Mouse (Mus musculus) limb, embryonic 11.5 days (tissue): ENCODE measurements at regions not wholly inside any gene's neighbourhood (a gene's known extent, or its start where the extent isn't known, plus 50 kb on each side); places are given as distances from the start of the nearest gene placed in this dataset.
"Not testable (repeated sequence)": the region's sequence is repeated elsewhere in the genome, so short reads cannot be mapped to it uniquely, and the experiment has no call there.

Experiments
- ATAC-seq: fragments of 200-750 bp; cut with Nextera tagmentation; 2 replicates; pipeline ENCODE4 v1.8.0; 2017; ENCODE audit warnings: low read depth; ENCODE audit not compliant: insufficient number of reproducible peaks, low FRiP score, low TSS enrichment
- DNase-seq: peaks from one replicate; pipeline ENCODE4 v3.0.0-alpha.2; 2015; ENCODE audit warnings: low spot score
- H3K27ac ChIP-seq: fragments of 300-500 bp; sonication (generic); replicated peaks from 2 replicates; pipeline ENCODE4 v1.5.1; 2014; ENCODE audit warnings: low read depth, mild to moderate bottlenecking, low read length
- H3K27me3 ChIP-seq: fragments of 300-500 bp; sonication (generic); 2 replicates; pipeline ENCODE4 v1.6.1; 2014; ENCODE audit warnings: mild to moderate bottlenecking, low read length, mixed read lengths; ENCODE audit not compliant: control insufficient read depth, insufficient read depth
- H3K36me3 ChIP-seq: fragments of 300-500 bp; sonication (generic); 2 replicates; pipeline ENCODE4 v1.6.1; 2014; ENCODE audit warnings: mild to moderate bottlenecking, low read length, moderate library complexity, mixed read lengths; ENCODE audit not compliant: control insufficient read depth, insufficient read depth
- H3K4me1 ChIP-seq: fragments of 300-500 bp; sonication (generic); 2 replicates; pipeline ENCODE4 v1.6.1; 2014; ENCODE audit warnings: low read length, mixed read lengths; ENCODE audit not compliant: control insufficient read depth, insufficient read depth
- H3K4me2 ChIP-seq: fragments of 300-500 bp; sonication (generic); 2 replicates; pipeline ENCODE4 v1.6.1; 2014; ENCODE audit warnings: low read depth, mild to moderate bottlenecking, moderate library complexity; ENCODE audit not compliant: severe bottlenecking
- H3K4me3 ChIP-seq: fragments of 300-500 bp; sonication (generic); 2 replicates; pipeline ENCODE4 v1.5.1; 2014; ENCODE audit warnings: low read depth, low read length
- H3K9ac ChIP-seq: fragments of 300-500 bp; sonication (generic); 2 replicates; pipeline ENCODE4 v1.6.1; 2014; ENCODE audit warnings: mild to moderate bottlenecking, low read length
- H3K9me3 ChIP-seq: fragments of 300-500 bp; sonication (generic); 2 replicates; pipeline ENCODE4 v1.6.1; 2016; ENCODE audit warnings: low read length; ENCODE audit not compliant: control insufficient read depth
- WGBS: fragments of 180-500 bp; shearing (Covaris S2); extraction: QIAGEN DNeasy Blood & Tissue Kit; methylation state at CpG from one replicate; pipeline ENCODE4 v1.1.7; 2014; 5-methylcytosine and 5-hydroxymethylcytosine counted together

DNA sequence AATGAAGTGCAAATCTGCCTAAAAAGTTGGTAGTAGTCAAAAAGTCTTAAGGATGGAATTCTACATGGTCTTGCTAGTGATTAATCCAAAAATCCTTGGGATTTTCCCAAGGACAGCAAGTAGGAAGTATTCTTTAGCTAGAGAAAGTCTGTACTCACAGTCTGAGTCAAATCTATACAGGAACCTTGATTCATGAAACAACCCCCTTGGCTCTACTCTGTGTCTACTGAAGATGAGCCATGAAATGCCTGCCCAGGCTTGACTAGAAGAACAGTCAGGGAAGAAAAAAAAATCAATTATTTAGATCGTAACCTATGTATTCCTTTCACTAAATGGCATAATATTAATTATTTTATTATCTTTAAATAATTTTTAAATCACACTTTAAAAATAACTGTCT, 454.2 kb downstream of the Inhba start:
- Histone ChIP-seq H3K4me1 (no peaks in the 10 kb centered on the region), H3K36me3 (no peaks in the 10 kb centered on the region), H3K9ac (no peak overlapping the region), H3K27me3 (no peaks in the 10 kb centered on the region), H3K27ac (no peak overlapping the region), H3K9me3 (no peaks in the 10 kb centered on the region), H3K4me2 (no peak overlapping the region), H3K4me3 (no peak overlapping the region)
- ATAC-seq (no peak), DNase-seq (no peak)
- WGBS = 90% methylated on average over 1 of the region's 1 CpGs

DNA sequence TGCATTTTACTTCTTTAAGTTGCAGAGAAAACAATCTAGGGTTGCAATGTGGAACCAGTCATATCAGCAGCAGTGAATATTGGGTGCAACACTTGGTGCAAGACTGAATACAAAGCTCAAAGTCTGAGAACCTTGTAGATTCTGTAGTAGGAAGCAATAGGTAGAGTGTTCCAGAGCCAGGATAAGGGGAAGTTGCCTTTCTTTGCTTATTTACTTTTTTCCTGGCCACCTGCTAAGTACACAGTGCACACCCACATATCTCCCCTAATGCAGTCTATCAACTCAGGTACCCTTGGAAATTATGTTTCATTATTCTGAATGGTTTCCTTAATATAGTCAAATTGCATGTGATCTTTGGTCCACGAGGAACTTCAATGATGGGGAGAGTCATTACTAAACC, 464.9 kb downstream of the Inhba start:
- ATAC-seq (no peak), DNase-seq (no peak)
- no peaks in the 10 kb centered on the region for H3K36me3 ChIP-seq
- no peak overlapping the region for H3K27ac ChIP-seq
- H3K27me3 ChIP-seq = no peaks in the 10 kb centered on the region
- WGBS = 71% methylated on average over 1 of the region's 1 CpGs
- no peak overlapping the region for H3K4me2 ChIP-seq
- H3K4me1 ChIP-seq = no peaks in the 10 kb centered on the region
- H3K4me3 ChIP-seq = no peak overlapping the region
- no peak overlapping the region for H3K9ac ChIP-seq
- no peaks in the 10 kb centered on the region for H3K9me3 ChIP-seq

DNA sequence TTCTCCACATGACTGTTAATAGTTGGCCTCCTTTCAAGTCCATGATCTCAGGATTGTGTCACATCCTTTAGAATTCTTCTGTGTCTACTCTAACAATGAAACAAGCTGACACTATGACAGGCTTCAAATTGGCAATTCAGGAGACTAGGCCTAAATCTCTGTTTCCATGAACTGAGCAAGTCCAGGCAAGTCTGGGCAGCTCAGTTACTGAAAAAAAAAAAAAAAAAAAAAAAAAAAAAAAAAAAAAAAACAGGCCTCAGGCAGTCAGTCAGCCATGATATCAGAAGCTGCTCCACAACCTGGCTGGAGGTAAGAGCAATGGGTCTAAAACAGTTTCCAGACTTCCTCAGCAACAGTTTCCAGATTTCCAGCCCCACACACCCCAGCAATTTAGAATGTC, 475.6 kb downstream of the Inhba start:
- no peaks in the 10 kb centered on the region for H3K36me3 ChIP-seq
- no peaks in the 10 kb centered on the region for H3K9me3 ChIP-seq
- no peak overlapping the region for H3K4me2 ChIP-seq
- H3K27me3 ChIP-seq = no peaks in the 10 kb centered on the region
- no peaks in the 10 kb centered on the region for H3K4me1 ChIP-seq
- no peak for DNase-seq
- H3K9ac ChIP-seq = no peak overlapping the region
- no peak overlapping the region for H3K4me3 ChIP-seq
- no peak overlapping the region for H3K27ac ChIP-seq
- ATAC-seq = no peak

DNA sequence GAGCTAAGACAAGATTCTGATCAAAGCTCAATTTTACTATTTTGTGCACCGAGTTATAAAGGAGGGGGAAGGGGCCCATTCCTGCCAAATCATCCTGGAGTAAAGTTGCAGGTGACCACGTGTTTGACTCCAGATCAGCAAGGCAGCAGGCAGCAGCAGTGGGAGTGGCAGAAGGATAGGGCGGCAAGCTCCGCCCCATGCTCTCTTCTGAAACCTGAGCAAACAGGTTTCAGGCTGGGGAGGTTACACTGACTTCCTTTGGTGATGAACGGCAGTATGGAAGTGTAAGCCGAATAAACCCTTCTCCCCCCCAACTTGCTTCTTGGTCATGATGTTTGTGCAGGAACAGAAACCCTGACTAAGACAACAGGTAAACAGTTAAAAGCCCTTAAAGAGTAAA, 479.0 kb downstream of the Inhba start:
- not testable (repeated sequence) for H3K36me3 ChIP-seq, H3K4me2 ChIP-seq, ATAC-seq, H3K4me1 ChIP-seq, H3K27me3 ChIP-seq, H3K9me3 ChIP-seq, H3K4me3 ChIP-seq, H3K27ac ChIP-seq, H3K9ac ChIP-seq
- WGBS = 39% methylated on average over 6 of the region's 6 CpGs
- peak; percentile 22 for DNase-seq

DNA sequence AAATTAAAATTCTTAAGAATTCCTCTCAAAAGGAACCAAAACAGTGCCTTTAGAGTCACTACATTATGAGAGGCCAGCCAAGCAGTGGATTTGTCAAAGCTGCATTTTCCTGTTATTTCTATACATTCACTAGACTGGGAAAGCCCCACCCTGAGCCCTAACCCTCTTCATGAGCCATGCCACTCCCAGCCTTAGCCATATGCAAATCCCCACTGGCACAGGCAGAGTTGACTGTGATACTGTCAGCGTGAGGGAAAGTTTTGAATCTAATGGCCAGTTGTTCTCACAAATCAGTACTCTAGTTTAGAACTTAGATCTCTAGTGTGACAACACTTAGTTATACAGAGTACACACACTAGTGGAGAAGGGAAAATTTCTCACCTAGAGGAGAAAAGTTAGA, 486.4 kb downstream of the Inhba start:
- Histone ChIP-seq H3K4me3 (no peak overlapping the region), H3K9me3 (no peaks in the 10 kb centered on the region), H3K36me3 (no peaks in the 10 kb centered on the region), H3K4me2 (no peak overlapping the region), H3K9ac (no peak overlapping the region), H3K4me1 (no peaks in the 10 kb centered on the region), H3K27ac (no peak overlapping the region), H3K27me3 (no peaks in the 10 kb centered on the region)
- DNase-seq = no peak
- no peak for ATAC-seq
- WGBS = 65% methylated on average over 1 of the region's 1 CpGs

DNA sequence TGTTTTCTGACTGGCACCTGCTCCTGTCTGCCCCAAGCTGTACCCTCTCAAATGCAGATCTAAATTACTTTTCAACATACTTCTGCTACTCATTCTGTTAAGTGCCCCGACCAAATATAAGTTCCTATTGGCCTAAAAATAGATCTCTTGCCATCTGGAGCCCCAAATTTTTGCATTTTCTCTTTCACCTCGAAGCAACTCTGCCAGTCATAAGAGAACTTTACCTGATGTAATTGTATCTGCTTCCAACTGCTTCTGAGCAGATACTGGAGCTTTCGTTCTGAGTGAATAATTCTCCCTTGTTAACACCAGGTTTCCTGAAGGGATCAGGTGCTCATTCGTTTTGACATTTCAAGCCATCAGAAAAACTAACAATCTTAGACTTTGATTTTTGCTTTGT, 501.2 kb downstream of the Inhba start:
- Histone ChIP-seq H3K4me3 (no peak overlapping the region), H3K27me3 (no peaks in the 10 kb centered on the region), H3K9me3 (no peaks in the 10 kb centered on the region), H3K4me2 (no peak overlapping the region), H3K4me1 (no peaks in the 10 kb centered on the region), H3K36me3 (no peaks in the 10 kb centered on the region), H3K27ac (no peak overlapping the region), H3K9ac (no peak overlapping the region)
- ATAC-seq (no peak), DNase-seq (no peak)
- 72% methylated on average over 4 of the region's 4 CpGs for WGBS

DNA sequence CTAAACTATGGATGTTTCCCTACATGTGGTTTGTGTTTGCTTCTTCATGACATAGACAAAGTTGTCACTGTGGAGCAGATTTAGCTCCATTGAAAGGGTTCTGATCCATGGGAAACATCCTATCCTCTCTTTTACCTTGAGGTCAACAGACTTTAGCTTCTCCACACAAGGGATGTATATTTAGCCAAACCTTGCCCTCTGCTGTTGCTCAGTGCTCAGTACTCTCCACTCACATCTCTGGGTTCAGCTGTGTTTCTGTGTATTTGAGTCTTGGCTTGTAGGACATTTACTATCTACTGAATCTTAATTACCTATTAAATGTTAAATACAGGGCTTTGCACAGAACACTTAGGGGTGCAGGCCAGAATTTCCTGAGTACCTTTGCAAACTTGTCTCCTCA, 503.5 kb downstream of the Inhba start:
- no peak for ATAC-seq
- H3K4me1 ChIP-seq = no peaks in the 10 kb centered on the region
- H3K36me3 ChIP-seq = no peaks in the 10 kb centered on the region
- H3K4me2 ChIP-seq = no peak overlapping the region
- no peak overlapping the region for H3K27ac ChIP-seq
- no peaks in the 10 kb centered on the region for H3K27me3 ChIP-seq
- no peak overlapping the region for H3K4me3 ChIP-seq
- no peaks in the 10 kb centered on the region for H3K9me3 ChIP-seq
- H3K9ac ChIP-seq = no peak overlapping the region
- no peak for DNase-seq

DNA sequence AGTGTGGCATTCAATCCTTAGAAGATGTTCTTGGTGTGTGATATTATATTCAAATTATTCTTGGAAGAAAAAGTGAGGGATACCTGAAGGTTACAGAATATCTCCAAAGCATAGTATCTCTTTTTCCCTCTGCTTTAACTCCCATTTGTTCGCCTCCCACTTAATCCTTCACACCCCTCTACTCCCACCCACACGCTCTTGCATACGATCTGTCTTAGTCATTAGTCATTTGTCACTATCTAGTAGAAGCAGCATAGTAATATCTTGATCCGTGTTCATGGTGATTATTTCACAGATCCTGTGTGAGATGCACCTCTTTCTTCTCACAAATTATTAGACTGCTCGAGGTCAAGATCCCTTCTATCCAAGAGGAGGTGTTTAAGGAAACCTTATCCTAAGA, 517.4 kb downstream of the Inhba start:
- DNase-seq = no peak
- H3K27ac ChIP-seq = no peak overlapping the region
- H3K27me3 ChIP-seq = no peaks in the 10 kb centered on the region
- no peak overlapping the region for H3K4me2 ChIP-seq
- H3K4me3 ChIP-seq = no peak overlapping the region
- ATAC-seq = no peak
- 48% methylated on average over 5 of the region's 5 CpGs for WGBS
- no peaks in the 10 kb centered on the region for H3K4me1 ChIP-seq
- no peaks in the 10 kb centered on the region for H3K36me3 ChIP-seq
- no peak overlapping the region for H3K9ac ChIP-seq
- H3K9me3 ChIP-seq = no peaks in the 10 kb centered on the region

DNA sequence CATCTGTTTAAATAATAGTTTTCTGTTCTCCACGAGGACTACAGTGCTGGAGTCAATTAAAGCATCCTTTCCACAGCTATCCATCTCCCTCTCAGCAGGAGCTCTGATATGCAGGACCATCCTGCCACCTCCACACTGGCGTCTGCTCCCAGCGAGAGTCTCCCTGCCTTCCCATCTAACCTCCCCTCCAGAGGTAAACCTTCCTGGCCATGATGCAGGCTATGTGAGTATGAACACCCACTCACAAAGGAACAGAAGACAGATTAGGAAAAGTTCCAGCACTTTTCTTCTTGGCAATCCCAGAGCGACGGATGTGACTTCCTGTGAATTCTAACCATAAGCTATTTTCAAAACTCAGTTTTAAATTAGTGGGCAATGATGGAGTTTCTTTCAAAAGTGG, 532.1 kb downstream of the Inhba start:
- no peaks in the 10 kb centered on the region for H3K27me3 ChIP-seq
- no peak overlapping the region for H3K27ac ChIP-seq
- 49% methylated on average over 5 of the region's 5 CpGs for WGBS
- H3K36me3 ChIP-seq = no peaks in the 10 kb centered on the region
- no peaks in the 10 kb centered on the region for H3K9me3 ChIP-seq
- ATAC-seq = no peak
- no peak overlapping the region for H3K4me2 ChIP-seq
- no peak for DNase-seq
- no peaks in the 10 kb centered on the region for H3K4me1 ChIP-seq
- no peak overlapping the region for H3K4me3 ChIP-seq
- no peak overlapping the region for H3K9ac ChIP-seq
